Mouse (Mus musculus) cerebellum, adult 2 months (tissue): ENCODE measurements around the gene Arntl.

Experiments used
- CTCF ChIP-seq: fragments of 200-500 bp; IDR thresholded peaks from 2 replicates; pipeline ENCODE4 v1.5.1; 2011; ENCODE audit warnings: low read depth, mild to moderate bottlenecking, control low read depth, low read length, moderate library complexity, borderline replicate concordance; ENCODE audit not compliant: insufficient read depth
- POLR2A ChIP-seq: fragments of 200-500 bp; IDR thresholded peaks from 2 replicates; pipeline ENCODE4 v1.6.1; 2011; ENCODE audit warnings: low read length, control low read depth, borderline replicate concordance; ENCODE audit not compliant: insufficient read depth

GRCm38 (mm10) chr7:113239448-113240130, 32.3 kb downstream of the Arntl start:
- no peak for TF ChIP-seq POLR2A
- TF ChIP-seq CTCF = no peak
